Mouse (Mus musculus): ENCODE measurements around the gene Nelfb. TPM values are rescaled to one million over a fixed set of nuclear protein-coding genes. Genes with fewer than 3 reads are reported as not detected.

Nelfb gene
- polyA plus RNA-seq, 1 experiment from 2014 or later = 112 TPM

DNA sequence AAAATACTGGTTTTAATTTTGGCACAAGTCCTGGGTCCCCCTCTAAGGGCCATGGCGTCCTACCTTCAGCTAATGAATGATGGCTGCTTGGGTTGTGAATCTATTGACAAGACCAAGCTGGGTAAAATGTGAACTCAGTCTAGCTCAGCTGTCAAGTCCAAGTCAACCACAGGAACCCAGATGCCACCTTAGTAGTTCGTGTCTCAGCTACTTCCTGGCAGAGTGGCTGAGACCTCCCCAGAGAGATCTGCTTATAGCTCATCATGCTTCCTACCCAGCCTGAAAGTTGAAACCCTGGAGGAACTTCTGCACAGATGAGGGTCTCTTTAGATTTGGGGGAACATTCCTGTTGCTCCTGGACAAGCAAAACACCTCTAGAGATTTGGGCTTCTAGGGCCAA, 28.0 kb downstream of the Nelfb start:
- no peak overlapping the region for H3K9ac ChIP-seq (ENCODE audit: low read length)
- H3K4me3 ChIP-seq (ENCODE audit: low read length) = peak overlapping the region; percentile 63
- peaks cover 26% of the 10 kb centered on the region for H3K27me3 ChIP-seq (ENCODE audit: control insufficient read depth, insufficient read depth, low read depth, low read length)
- 57% methylated on average over 2 of the region's 2 CpGs for WGBS
- ATAC-seq (ENCODE audit: low read depth) = no peak
- H3K36me3 ChIP-seq (ENCODE audit: control insufficient read depth, insufficient read depth, low read length) = no peaks in the 10 kb centered on the region
- H3K9me3 ChIP-seq (ENCODE audit: control insufficient read depth, low read length) = no peaks in the 10 kb centered on the region
- H3K4me1 ChIP-seq (replicated peaks; ENCODE audit: control insufficient read depth, insufficient read depth, low read length) = peaks cover 11% of the 10 kb centered on the region
- H3K4me2 ChIP-seq (ENCODE audit: low read depth, low read length) = peak overlapping the region; percentile 87
- H3K27ac ChIP-seq (ENCODE audit: low read length) = no peak overlapping the region

DNA sequence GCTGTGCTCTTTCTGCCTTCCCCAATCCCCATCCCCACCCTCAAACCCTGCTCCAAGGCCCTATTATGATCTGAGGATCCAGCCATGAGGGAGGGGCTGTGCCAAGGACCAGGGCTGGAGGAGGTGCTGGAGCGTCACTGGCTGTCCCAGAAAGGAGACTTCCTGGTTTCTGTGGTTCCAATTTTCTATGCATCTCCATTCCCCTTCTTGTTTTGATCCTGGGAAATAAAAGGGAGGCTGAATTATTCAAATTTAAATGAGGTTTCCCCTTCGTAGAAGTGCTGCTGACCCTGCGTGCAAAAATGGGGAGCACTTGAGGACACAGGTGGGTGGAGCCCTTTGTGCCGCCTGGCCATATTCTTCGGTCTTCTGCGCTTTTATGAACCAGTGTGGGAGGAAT, 28.6 kb downstream of the Nelfb start:
- Histone ChIP-seq H3K27ac (ENCODE audit: low read length) (no peak overlapping the region), H3K4me2 (ENCODE audit: low read depth, low read length) (peak overlapping the region; percentile 87), H3K36me3 (ENCODE audit: control insufficient read depth, insufficient read depth, low read length) (no peaks in the 10 kb centered on the region), H3K4me1 (replicated peaks; ENCODE audit: control insufficient read depth, insufficient read depth, low read length) (peaks cover 18% of the 10 kb centered on the region), H3K4me3 (ENCODE audit: low read length) (peak overlapping the region; percentile 63), H3K9ac (ENCODE audit: low read length) (peak overlapping the region; percentile 33), H3K27me3 (ENCODE audit: control insufficient read depth, insufficient read depth, low read depth, low read length) (peaks cover 26% of the 10 kb centered on the region), H3K9me3 (ENCODE audit: control insufficient read depth, low read length) (no peaks in the 10 kb centered on the region)
- 22% methylated on average over 6 of the region's 6 CpGs for WGBS
- no peak for ATAC-seq (ENCODE audit: low read depth)

- H3K4me3 ChIP-seq (ENCODE audit: low read length) = peak overlapping the region; percentile 63
- no peaks in the 10 kb centered on the region for H3K9me3 ChIP-seq (ENCODE audit: control insufficient read depth, low read length)
- peak overlapping the region; percentile 87 for H3K4me2 ChIP-seq (ENCODE audit: low read depth, low read length)
- H3K27ac ChIP-seq (ENCODE audit: low read length) = peak overlapping the region; percentile 83
- no peak for ATAC-seq (ENCODE audit: low read depth)
- H3K36me3 ChIP-seq (ENCODE audit: control insufficient read depth, insufficient read depth, low read length) = no peaks in the 10 kb centered on the region
- H3K9ac ChIP-seq (ENCODE audit: low read length) = peak overlapping the region; percentile 77
- peaks cover 25% of the 10 kb centered on the region for H3K4me1 ChIP-seq (replicated peaks; ENCODE audit: control insufficient read depth, insufficient read depth, low read length)
- under 1% methylated on average over 17 of the region's 17 CpGs for WGBS
- H3K27me3 ChIP-seq (ENCODE audit: control insufficient read depth, insufficient read depth, low read depth, low read length) = peaks cover 26% of the 10 kb centered on the region
Observed at GRCm38 (mm10) chr2:25181891-25182397, 29.3 kb downstream of the Nelfb start.

GRCm38 (mm10) chr2:25180973-25181890, 30.1 kb downstream of the Nelfb start:
- Histone ChIP-seq H3K27ac (ENCODE audit: low read length) (peak overlapping the region; percentile 83), H3K4me1 (replicated peaks; ENCODE audit: control insufficient read depth, insufficient read depth, low read length) (peaks cover 31% of the 10 kb centered on the region), H3K9ac (ENCODE audit: low read length) (peak overlapping the region; percentile 77), H3K4me3 (ENCODE audit: low read length) (peak overlapping the region; percentile 63), H3K27me3 (ENCODE audit: control insufficient read depth, insufficient read depth, low read depth, low read length) (peaks cover 26% of the 10 kb centered on the region), H3K36me3 (ENCODE audit: control insufficient read depth, insufficient read depth, low read length) (no peaks in the 10 kb centered on the region), H3K9me3 (ENCODE audit: control insufficient read depth, low read length) (no peaks in the 10 kb centered on the region), H3K4me2 (ENCODE audit: low read depth, low read length) (peak overlapping the region; percentile 87)
- peak; percentile 32 for ATAC-seq (ENCODE audit: low read depth)
- WGBS = under 1% methylated on average over 100 of the region's 100 CpGs

DNA sequence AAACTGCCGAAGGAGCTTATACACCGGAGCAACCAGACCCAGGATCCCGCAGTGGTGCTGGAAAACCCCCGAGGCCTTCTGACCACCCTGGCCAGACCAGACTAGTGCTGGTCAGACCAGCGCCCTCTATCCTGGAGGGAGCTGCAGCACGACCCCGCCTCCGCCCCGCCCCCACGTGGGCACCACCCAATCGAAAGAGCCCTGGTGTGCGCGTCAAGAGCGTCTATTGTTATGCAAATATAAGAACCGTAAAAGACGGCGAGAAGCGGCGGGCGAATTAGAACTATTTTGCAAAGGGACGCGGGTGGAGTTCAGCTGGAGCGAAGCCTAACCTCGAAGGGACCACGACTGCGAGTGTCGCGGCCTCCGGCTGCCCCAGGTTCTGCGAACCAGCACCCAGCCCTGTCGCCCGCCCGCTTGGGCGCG, 30.8 kb downstream of the Nelfb start, which contains the start of gene Nrarp:
TSS of gene Nrarp (plus strand) at position 281 of the 426 bp plus-strand sequence.
- H3K4me1 ChIP-seq (replicated peaks; ENCODE audit: control insufficient read depth, insufficient read depth, low read length) = peaks cover 28% of the 10 kb centered on the region
- WGBS = under 1% methylated on average over 35 of the region's 35 CpGs
- no peaks in the 10 kb centered on the region for H3K36me3 ChIP-seq (ENCODE audit: control insufficient read depth, insufficient read depth, low read length)
- peak within 1 kb of the TSS; percentile 87 for H3K4me2 ChIP-seq (ENCODE audit: low read depth, low read length)
- ATAC-seq (ENCODE audit: low read depth) = peak; percentile 92
- H3K9me3 ChIP-seq (ENCODE audit: control insufficient read depth, low read length) = no peaks in the 10 kb centered on the region
- H3K4me3 ChIP-seq (ENCODE audit: low read length) = peak within 1 kb of the TSS; percentile 63
- peaks cover 26% of the 10 kb centered on the region for H3K27me3 ChIP-seq (ENCODE audit: control insufficient read depth, insufficient read depth, low read depth, low read length)
- H3K27ac ChIP-seq (ENCODE audit: low read length) = peak within 1 kb of the TSS; percentile 83
- peak within 1 kb of the TSS; percentile 77 for H3K9ac ChIP-seq (ENCODE audit: low read length)

DNA sequence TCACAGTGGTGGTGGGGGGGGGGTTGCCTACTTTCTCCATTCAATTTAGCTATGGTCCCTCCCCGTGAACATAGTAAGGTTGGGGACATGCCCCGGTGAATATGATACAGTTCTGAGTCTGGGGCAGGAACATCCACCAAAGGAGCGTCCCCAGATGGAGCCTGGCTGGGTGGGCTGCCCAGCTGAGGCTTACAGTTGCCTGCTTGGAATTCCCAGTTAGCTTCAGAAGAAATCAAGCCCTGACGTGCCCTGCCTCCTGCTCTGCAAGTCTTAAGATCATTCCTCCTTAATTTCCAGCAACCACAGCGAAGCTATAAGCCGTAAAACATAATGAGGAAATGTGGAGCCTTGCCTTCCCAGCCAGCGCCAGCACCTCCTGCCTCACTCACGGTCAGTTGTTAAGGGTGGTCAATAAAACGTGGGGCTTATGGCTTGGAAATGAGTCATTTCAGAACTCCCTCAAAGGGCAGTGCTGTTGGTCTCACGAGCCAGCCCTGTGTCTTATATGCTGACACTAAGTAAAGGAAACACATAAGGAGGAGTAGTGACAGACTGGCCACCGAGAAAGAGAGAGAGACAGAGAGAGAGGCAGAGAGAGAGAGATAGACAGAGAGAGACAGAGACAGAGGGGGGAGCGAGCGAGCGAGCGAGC, 31.6 kb downstream of the Nelfb start:
- peaks cover 30% of the 10 kb centered on the region for H3K4me1 ChIP-seq (replicated peaks; ENCODE audit: control insufficient read depth, insufficient read depth, low read length)
- 58% methylated on average over 15 of the region's 15 CpGs for WGBS

DNA sequence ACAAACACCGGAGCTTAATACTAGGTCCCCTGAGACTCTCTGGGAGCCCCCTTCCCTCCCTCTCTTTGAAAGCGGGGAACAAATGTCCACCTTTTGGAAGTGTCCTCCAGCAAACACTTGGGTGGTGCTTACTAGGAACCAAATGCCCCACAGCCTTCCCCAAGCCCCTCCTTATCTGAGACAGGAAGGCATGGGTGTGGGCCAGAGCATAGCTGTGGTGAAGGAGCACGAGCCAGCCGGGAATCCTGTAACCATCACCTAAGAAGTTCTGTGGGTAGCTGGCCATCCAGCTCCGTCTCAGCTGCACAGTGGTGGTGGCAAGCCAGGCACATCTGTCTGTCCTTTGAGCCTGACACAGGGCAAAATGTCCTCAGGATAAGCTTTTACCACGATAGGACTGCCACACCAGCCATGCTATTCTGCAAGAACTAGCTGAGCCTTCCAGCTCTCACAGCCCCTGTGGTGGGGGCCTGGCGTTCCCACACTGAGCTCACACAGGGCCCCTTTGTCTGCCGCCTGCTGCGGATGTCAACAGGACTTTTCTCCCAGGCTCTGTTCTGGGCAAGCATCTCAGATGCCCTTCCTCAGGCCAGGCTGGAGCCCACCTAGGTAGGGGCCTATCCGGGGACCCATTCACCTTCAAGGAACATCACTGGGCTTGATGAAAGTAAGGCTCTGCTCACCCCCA, 32.9 kb downstream of the Nelfb start:
- Histone ChIP-seq H3K9ac (ENCODE audit: low read length) (0 out of 2 replicates have a peak overlapping the region, but pooled peaks have one; percentile 1), H3K4me2 (ENCODE audit: low read depth, low read length) (no peak overlapping the region), H3K4me3 (ENCODE audit: low read length) (no peak overlapping the region), H3K9me3 (ENCODE audit: control insufficient read depth, low read length) (no peaks in the 10 kb centered on the region), H3K27ac (ENCODE audit: low read length) (peak overlapping the region; percentile 68; the same call in 1 of the 2 replicates), H3K27me3 (ENCODE audit: control insufficient read depth, insufficient read depth, low read depth, low read length) (peaks cover 20% of the 10 kb centered on the region), H3K4me1 (replicated peaks; ENCODE audit: control insufficient read depth, insufficient read depth, low read length) (peaks cover 30% of the 10 kb centered on the region), H3K36me3 (ENCODE audit: control insufficient read depth, insufficient read depth, low read length) (no peaks in the 10 kb centered on the region)
- ATAC-seq (ENCODE audit: low read depth) = no peak
- WGBS = 24% methylated on average over 10 of the region's 10 CpGs

More for the DNA sequence above, 31.6 kb downstream of the Nelfb start:
- Histone ChIP-seq H3K4me3 (ENCODE audit: low read length) (no peak overlapping the region), H3K4me2 (ENCODE audit: low read depth, low read length) (peak overlapping the region; percentile 87), H3K9me3 (ENCODE audit: control insufficient read depth, low read length) (no peaks in the 10 kb centered on the region), H3K9ac (ENCODE audit: low read length) (no peak overlapping the region), H3K27ac (ENCODE audit: low read length) (no peak overlapping the region), H3K36me3 (ENCODE audit: control insufficient read depth, insufficient read depth, low read length) (no peaks in the 10 kb centered on the region), H3K27me3 (ENCODE audit: control insufficient read depth, insufficient read depth, low read depth, low read length) (peaks cover 26% of the 10 kb centered on the region)
- no peak for ATAC-seq (ENCODE audit: low read depth)

DNA sequence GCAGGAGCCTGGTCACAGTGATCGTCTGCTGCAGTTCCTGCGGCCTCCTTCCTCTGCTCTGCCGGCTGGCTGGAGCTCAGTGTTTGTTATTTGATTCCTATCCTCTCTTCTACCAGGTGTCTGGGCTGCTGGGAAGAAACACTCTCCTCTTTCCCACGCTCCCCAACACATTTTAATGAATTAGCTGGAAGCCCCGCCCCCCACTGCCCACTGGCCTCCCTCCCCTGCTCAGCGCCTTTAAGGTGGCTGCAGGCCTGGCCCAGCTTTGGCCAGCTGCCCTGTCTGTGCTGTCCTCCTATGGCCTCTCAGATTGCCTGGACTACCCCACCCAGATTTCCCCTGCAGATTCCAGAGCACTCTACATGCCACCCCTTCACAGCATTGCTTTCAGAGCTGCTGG, 33.6 kb downstream of the Nelfb start:
- peaks cover 17% of the 10 kb centered on the region for H3K27me3 ChIP-seq (ENCODE audit: control insufficient read depth, insufficient read depth, low read depth, low read length)
- peak; percentile 34 for ATAC-seq (ENCODE audit: low read depth)
- peaks cover 30% of the 10 kb centered on the region for H3K4me1 ChIP-seq (replicated peaks; ENCODE audit: control insufficient read depth, insufficient read depth, low read length)
- WGBS = 4% methylated on average over 6 of the region's 6 CpGs
- peak overlapping the region; percentile 68 for H3K27ac ChIP-seq (ENCODE audit: low read length)
- H3K9ac ChIP-seq (ENCODE audit: low read length) = peak overlapping the region; percentile 25; the same call in 1 of the 2 replicates
- H3K4me3 ChIP-seq (ENCODE audit: low read length) = no peak overlapping the region
- H3K9me3 ChIP-seq (ENCODE audit: control insufficient read depth, low read length) = no peaks in the 10 kb centered on the region
- no peaks in the 10 kb centered on the region for H3K36me3 ChIP-seq (ENCODE audit: control insufficient read depth, insufficient read depth, low read length)
- peak overlapping the region; percentile 18 for H3K4me2 ChIP-seq (ENCODE audit: low read depth, low read length)

All from lung, embryonic 16.5 days (tissue).